Mouse (Mus musculus) lung, adult 18-20 months (tissue): ENCODE results near the gene Dock4.
A peak's percentile ranks its signal among the peaks of the same experiment; 100 is the strongest.

Experiments
- DNase-seq, 2 experiments: peaks; one replicate each; pipeline ENCODE4 v3.0.0; 2022; ENCODE audit warnings: mixed read lengths in 2 of 2

The Dock4 gene

GRCm38 (mm10) chr12:40773091-40773490 is 327.3 kb downstream of the Dock4 start:
- DNase-seq, result no peak

GRCm38 (mm10) chr12:40781554-40781953 is 335.8 kb downstream of the Dock4 start:
- DNase-seq, result no peak

- no peak for DNase-seq
Observed at GRCm38 (mm10) chr12:40788621-40789111, 342.9 kb downstream of the Dock4 start.

GRCm38 (mm10) chr12:40789379-40790361 is 343.9 kb downstream of the Dock4 start:
- DNase-seq, result no peak

GRCm38 (mm10) chr12:40791221-40791620 is 345.5 kb downstream of the Dock4 start:
- DNase-seq, result no peak

- no peak for DNase-seq
Observed at GRCm38 (mm10) chr12:40792184-40792650, 346.5 kb downstream of the Dock4 start.

- DNase-seq, result no peak
Observed at GRCm38 (mm10) chr12:40794066-40794465, 348.3 kb downstream of the Dock4 start.

- DNase-seq, result no peak
Observed at GRCm38 (mm10) chr12:40794756-40795155, 349.0 kb downstream of the Dock4 start.

GRCm38 (mm10) chr12:40795768-40796167 is 350.0 kb downstream of the Dock4 start:
- DNase-seq, result no peak

GRCm38 (mm10) chr12:40796813-40797491 is 351.2 kb downstream of the Dock4 start:
- DNase-seq, result no peak

- no peak for DNase-seq
Observed at GRCm38 (mm10) chr12:40797561-40798343, 352.0 kb downstream of the Dock4 start.

GRCm38 (mm10) chr12:40798344-40799017 is 352.7 kb downstream of the Dock4 start:
- no peak for DNase-seq

GRCm38 (mm10) chr12:40801456-40801855 is 355.7 kb downstream of the Dock4 start:
- no peak for DNase-seq

- no peak for DNase-seq
Observed at GRCm38 (mm10) chr12:40805257-40805656, 359.5 kb downstream of the Dock4 start.

- DNase-seq, result no peak
Observed at GRCm38 (mm10) chr12:40807916-40808315, 362.2 kb downstream of the Dock4 start.

- DNase-seq, result no peak
Observed at GRCm38 (mm10) chr12:40813474-40813873, 367.7 kb downstream of the Dock4 start.

GRCm38 (mm10) chr12:40814659-40815363 is 369.1 kb downstream of the Dock4 start:
- DNase-seq, result no peak

GRCm38 (mm10) chr12:40818046-40818708 is 372.4 kb downstream of the Dock4 start:
- peak; percentile 39 to 49 for DNase-seq

- DNase-seq, result no peak
Observed at GRCm38 (mm10) chr12:40823631-40824030, 377.9 kb downstream of the Dock4 start.

- no peak for DNase-seq
Observed at GRCm38 (mm10) chr12:40824251-40824650, 378.5 kb downstream of the Dock4 start.
